In genomic region chr11:72925067-72925466, GRCm38 (mm10) we compare ENCODE assay signal across 21 mouse cellular contexts. TPM values are rescaled to one million over a fixed set of nuclear protein-coding genes. Genes with fewer than 3 reads are reported as not detected.
DNase-seq lines count a peak whose midpoint lies in the region; ATAC-seq and TF ChIP-seq lines count a peak whose summit lies in the region.
"Had no signal": no experiment of that assay in that cellular context is flagged by ENCODE, and none has a peak within 500 bp of the region (broad histone marks: within the 10 kb centered on the region; RNA-seq: fewer than 3 reads in every experiment).

No protein-coding gene starts in this region.

- TF ChIP-seq CTCF in stomach, postnatal 0 days (IDR thresholded peaks at IDR 0.05; ENCODE audit: low read depth) = no peak

- peak; percentile 73 for ATAC-seq in frontal cortex, adult (ENCODE audit: low TSS enrichment)
- no peak for ATAC-seq in lung, embryonic 15.5 days (ENCODE audit: borderline replicate concordance, extremely low read depth, low FRiP score, low TSS enrichment)
- ATAC-seq in stomach, postnatal 0 days (ENCODE audit: low FRiP score, low TSS enrichment) = no peak
- ATAC-seq: Patski had no signal

- H3K27ac ChIP-seq in lung, embryonic 15.5 days = peak overlapping the region; percentile 73
- H3K27ac ChIP-seq in stomach, postnatal 0 days (replicated peaks) = peak overlapping the region; percentile 13; the same call in 1 of the 2 replicates
- H3K27ac ChIP-seq: forebrain, embryonic 12.5 days; hindbrain, embryonic 10.5 days; liver, embryonic 13.5 days; neural tube, embryonic 15.5 days had no signal

- no peaks in the 10 kb centered on the region for H3K27me3 ChIP-seq in lung, embryonic 15.5 days
- H3K27me3 ChIP-seq in stomach, postnatal 0 days (ENCODE audit: control insufficient read depth, insufficient read depth, low read length) = no peaks in the 10 kb centered on the region
- H3K27me3 ChIP-seq: forebrain, embryonic 12.5 days; liver, embryonic 13.5 days; neural tube, embryonic 15.5 days; Patski had no signal

- TF ChIP-seq EP300 in stomach, postnatal 0 days (optimal IDR thresholded peaks at IDR 0.05) = no peak

- H3K4me1 ChIP-seq in lung, embryonic 15.5 days = peaks cover 41% of the 10 kb centered on the region
- H3K4me1 ChIP-seq in stomach, postnatal 0 days (replicated peaks; ENCODE audit: control insufficient read depth, insufficient read depth) = no peaks in the 10 kb centered on the region
- H3K4me1 ChIP-seq: forebrain, embryonic 12.5 days; neural tube, embryonic 15.5 days had no signal

- H3K9ac ChIP-seq in lung, embryonic 15.5 days = no peak overlapping the region
- H3K9ac ChIP-seq in stomach, postnatal 0 days (ENCODE audit: low read length) = no peak overlapping the region
- H3K9ac ChIP-seq: forebrain, embryonic 12.5 days; liver, embryonic 13.5 days; neural tube, embryonic 15.5 days had no signal

- peaks cover 17% of the 10 kb centered on the region for H3K36me3 ChIP-seq in lung, embryonic 15.5 days
- peaks cover 14% of the 10 kb centered on the region for H3K36me3 ChIP-seq in stomach, postnatal 0 days (ENCODE audit: control insufficient read depth, insufficient read depth, low read length)

- H3K4me2 ChIP-seq in lung, embryonic 15.5 days = no peak overlapping the region
- H3K4me2 ChIP-seq in stomach, postnatal 0 days (replicated peaks; ENCODE audit: low read depth) = no peak overlapping the region
- H3K4me2 ChIP-seq: forebrain, embryonic 12.5 days; liver, embryonic 13.5 days; midbrain, embryonic 11.5 days; neural tube, embryonic 15.5 days had no signal

- H3K9me3 ChIP-seq in lung, embryonic 15.5 days = no peaks in the 10 kb centered on the region
- no peaks in the 10 kb centered on the region for H3K9me3 ChIP-seq in stomach, postnatal 0 days (ENCODE audit: control insufficient read depth, low read length)
- H3K9me3 ChIP-seq: forebrain, embryonic 12.5 days; hindbrain, embryonic 10.5 days; liver, embryonic 13.5 days; neural tube, embryonic 15.5 days had no signal

- H3K4me3 ChIP-seq in lung, embryonic 15.5 days = no peak overlapping the region
- no peak overlapping the region for H3K4me3 ChIP-seq in stomach, postnatal 0 days (ENCODE audit: low read depth, low read length)
- H3K4me3 ChIP-seq: forebrain, embryonic 12.5 days; hindbrain, embryonic 10.5 days; liver, embryonic 13.5 days; neural tube, embryonic 15.5 days had no signal

- 41% methylated on average over 2 of the region's 2 CpGs for WGBS in lung, embryonic 15.5 days
- WGBS in stomach, postnatal 0 days = 18% methylated on average over 2 of the region's 2 CpGs

- DNase-seq in frontal cortex, postnatal 36 days (ENCODE audit: low spot score in 2 of 2) = no peak
- DNase-seq in lung, postnatal 4 days = no peak
- peak; percentile 68 for DNase-seq in brain, adult 2 months (ENCODE audit: low read depth, low spot score)
- DNase-seq in stomach, postnatal 0 days (ENCODE audit: low spot score) = no peak
- no peak for DNase-seq in testis, postnatal 10 days (ENCODE audit: low spot score)
- DNase-seq: adrenal gland, postnatal 25 days; B cell, adult 2 months; kidney, adult 9 months; kidney, postnatal 36 days; layer of hippocampus, postnatal 36 days; left cerebral cortex, postnatal 4 days; liver, embryonic 13.5 days; lung, postnatal 36 days; thymus, postnatal 25 days had no signal

RNA-seq across cellular contexts. Expression of gene Atp2a3, which starts 35.9 kb away (rescaled TPM):
- 13.9 and 16.2 TPM in 2 replicates for polyA plus RNA-seq in lung, embryonic 15.5 days (2015; fragmentation: Nextera tagmentation; extraction: Ambion mirVana)
- 19.6 and 21.9 TPM in 2 replicates for polyA plus RNA-seq in stomach, postnatal 0 days (2015; fragmentation: Nextera tagmentation; extraction: Ambion mirVana)
